Mouse (Mus musculus) CH12.LX (cell line): ENCODE measurements around the gene Thsd4. TPM values are rescaled to one million over a fixed set of nuclear protein-coding genes. Genes with fewer than 3 reads are reported as not detected.

Source experiments
- DNase-seq: peaks from one replicate; pipeline ENCODE4 v3.0.0-alpha.2; 2013; ENCODE audit errors: extremely low read depth
- H3K27ac ChIP-seq: 2 replicates; pipeline ENCODE4 v1.5.1; 2012; ENCODE audit warnings: low read depth, mild to moderate bottlenecking, control low read depth, moderate library complexity; ENCODE audit not compliant: insufficient read depth
- H3K27me3 ChIP-seq: replicated peaks from 2 replicates; pipeline ENCODE3; 2012; ENCODE audit warnings: inconsistent platforms
- H3K36me3 ChIP-seq, 2 experiments: replicated peaks in 1 of 2; 2 replicates each; pipeline versions ENCODE3 to v1.6.1; 2012; ENCODE audit warnings: inconsistent platforms in 1 of 2, low read length in 1 of 2, mild to moderate bottlenecking in 1 of 2, mixed read lengths in 1 of 2, moderate library complexity in 1 of 2; ENCODE audit not compliant: control insufficient read depth in 1 of 2, insufficient read depth in 1 of 2
- H3K4me1 ChIP-seq, 2 experiments: 2 replicates each; pipeline ENCODE4 v1.6.1; 2012; ENCODE audit warnings: inconsistent platforms in 1 of 2, moderate library complexity in 1 of 2; ENCODE audit not compliant: insufficient read depth in 2 of 2, control insufficient read depth in 1 of 2
- H3K4me2 ChIP-seq: 2 replicates; pipeline ENCODE4 v1.6.1; 2012; ENCODE audit warnings: low read depth, mild to moderate bottlenecking, control low read depth; ENCODE audit not compliant: poor library complexity, insufficient read depth, severe bottlenecking
- H3K4me3 ChIP-seq, 3 experiments: fragments of 150-350 bp in 1 of 3; sonication (generic) in 1 of 3; replicated peaks in 1 of 3; 2 replicates each; pipeline versions ENCODE3 to v1.5.1; 2011 to 2012; ENCODE audit warnings: low read depth in 2 of 3, low read length in 2 of 3, mild to moderate bottlenecking in 2 of 3, moderate library complexity in 2 of 3, control low read depth in 1 of 3, improper control_type of control experiment in 1 of 3, inconsistent platforms in 1 of 3, mixed read lengths in 1 of 3; ENCODE audit not compliant: poor library complexity in 1 of 3
- H3K79me2 ChIP-seq: replicated peaks from 2 replicates; pipeline ENCODE4 v1.6.1; 2012; ENCODE audit warnings: mild to moderate bottlenecking, moderate library complexity; ENCODE audit not compliant: control insufficient read depth, poor library complexity, insufficient read depth, severe bottlenecking; ENCODE audit errors: extremely low read depth
- H3K9ac ChIP-seq: 2 replicates; pipeline ENCODE4 v1.6.1; 2012; ENCODE audit warnings: low read depth, mild to moderate bottlenecking, control low read depth, moderate library complexity; ENCODE audit not compliant: insufficient read depth
- H3K9me3 ChIP-seq: replicated peaks from 2 replicates; pipeline ENCODE3; 2012; ENCODE audit warnings: low read length, inconsistent platforms, mixed read lengths
- BHLHE40 ChIP-seq: IDR thresholded peaks from 2 replicates; pipeline ENCODE4 v1.6.1; 2011; ENCODE audit warnings: mild to moderate bottlenecking, low read depth, low read length, improper control_type of control experiment
- CHD1 ChIP-seq: IDR thresholded peaks from 2 replicates; pipeline ENCODE4 v1.6.1; 2012; ENCODE audit warnings: low read depth, low read length, improper control_type of control experiment, inconsistent platforms
- CHD2 ChIP-seq: IDR thresholded peaks from 2 replicates; pipeline ENCODE4 v1.6.1; 2011; ENCODE audit warnings: low read length, improper control_type of control experiment
- CTCF ChIP-seq, 2 experiments: IDR thresholded peaks in 1 of 2; conservative IDR thresholded peaks in 1 of 2; 2 replicates each; pipeline ENCODE4 v1.5.1; 2011 to 2012; ENCODE audit warnings: low read depth in 2 of 2, low read length in 2 of 2, improper control_type of control experiment in 1 of 2, inconsistent platforms in 1 of 2, mild to moderate bottlenecking in 1 of 2, moderate library complexity in 1 of 2
- EP300 ChIP-seq: IDR thresholded peaks from 2 replicates; pipeline ENCODE4 v1.6.1; 2011; ENCODE audit warnings: low read length, improper control_type of control experiment
- ETS1 ChIP-seq: conservative IDR thresholded peaks from 2 replicates; pipeline ENCODE4 v1.6.1; 2012; ENCODE audit warnings: low read depth, mild to moderate bottlenecking, inconsistent platforms, low read length, improper control_type of control experiment, moderate library complexity
- HCFC1 ChIP-seq: IDR thresholded peaks from 2 replicates; pipeline ENCODE4 v1.6.1; 2012; ENCODE audit warnings: low read depth, mild to moderate bottlenecking, inconsistent platforms, low read length, improper control_type of control experiment
- IRF4 ChIP-seq: IDR thresholded peaks from 2 replicates; pipeline ENCODE4 v1.6.1; 2014; ENCODE audit warnings: low read depth, mild to moderate bottlenecking, inconsistent platforms, low read length, improper control_type of control experiment
- JUND ChIP-seq: conservative IDR thresholded peaks from 2 replicates; pipeline ENCODE4 v1.6.1; 2011; ENCODE audit warnings: low read depth, low read length, improper control_type of control experiment
- MAFK ChIP-seq: IDR thresholded peaks from 2 replicates; pipeline ENCODE4 v1.6.1; 2011; ENCODE audit warnings: low read length, improper control_type of control experiment; ENCODE audit not compliant: insufficient replicate concordance
- MEF2A ChIP-seq: IDR thresholded peaks from 2 replicates; pipeline ENCODE4 v1.6.1; 2014; ENCODE audit warnings: low read depth, mild to moderate bottlenecking, inconsistent platforms, low read length, improper control_type of control experiment, borderline replicate concordance
- MXI1 ChIP-seq: IDR thresholded peaks from 2 replicates; pipeline ENCODE4 v1.6.1; 2011; ENCODE audit warnings: mild to moderate bottlenecking, low read depth, low read length, improper control_type of control experiment
- NRF1 ChIP-seq: IDR thresholded peaks from 2 replicates; pipeline ENCODE4 v1.6.1; 2014; ENCODE audit warnings: low read depth, mild to moderate bottlenecking, inconsistent platforms, low read length, improper control_type of control experiment, moderate library complexity
- POLR2A ChIP-seq: IDR thresholded peaks from 2 replicates; pipeline ENCODE4 v1.6.1; 2011; ENCODE audit warnings: low read depth, mild to moderate bottlenecking, improper control_type of control experiment, low read length
- RAD21 ChIP-seq: IDR thresholded peaks from 2 replicates; pipeline ENCODE4 v1.6.1; 2011; ENCODE audit warnings: low read depth, mild to moderate bottlenecking, low read length, improper control_type of control experiment, moderate library complexity
- SMC3 ChIP-seq: IDR thresholded peaks from 2 replicates; pipeline ENCODE4 v1.6.1; 2011; ENCODE audit warnings: low read depth, low read length, improper control_type of control experiment
- TBP ChIP-seq: conservative IDR thresholded peaks from 2 replicates; pipeline ENCODE4 v1.6.1; 2011; ENCODE audit warnings: low read depth, low read length, improper control_type of control experiment
- TCF12 ChIP-seq: IDR thresholded peaks from 2 replicates; pipeline ENCODE4 v1.6.1; 2014; ENCODE audit warnings: low read depth, mild to moderate bottlenecking, inconsistent platforms, low read length, improper control_type of control experiment
- UBTF ChIP-seq: IDR thresholded peaks from 2 replicates; pipeline ENCODE4 v1.6.1; 2012; ENCODE audit warnings: low read depth, mild to moderate bottlenecking, inconsistent platforms, low read length, improper control_type of control experiment, moderate library complexity
- USF2 ChIP-seq: conservative IDR thresholded peaks from 2 replicates; pipeline ENCODE4 v1.6.1; 2011; ENCODE audit warnings: low read depth, low read length, improper control_type of control experiment
- ZC3H11A ChIP-seq: IDR thresholded peaks from 2 replicates; pipeline ENCODE4 v1.6.1; 2012; ENCODE audit warnings: low read depth, mild to moderate bottlenecking, inconsistent platforms, low read length, improper control_type of control experiment
- ZKSCAN1 ChIP-seq: IDR thresholded peaks from 2 replicates; pipeline ENCODE4 v1.6.1; 2012; ENCODE audit warnings: low read depth, inconsistent platforms, low read length, improper control_type of control experiment, borderline replicate concordance
- ZMIZ1 ChIP-seq: IDR thresholded peaks from 2 replicates; pipeline ENCODE4 v1.6.1; 2012; ENCODE audit warnings: low read depth, mild to moderate bottlenecking, inconsistent platforms, low read length, improper control_type of control experiment
- ZNF384 ChIP-seq: IDR thresholded peaks from 2 replicates; pipeline ENCODE4 v1.6.1; 2012; ENCODE audit warnings: low read depth, low read length, improper control_type of control experiment, inconsistent platforms
- dilution Hi-C: fragments of 300-500 bp; cut with MboI; formaldehyde crosslinking; loops from 2 replicates; pipeline ENCODE4 v1.14.3; 2020; ENCODE audit warnings: low sequenced_read_pairs; ENCODE audit not compliant: extremely low pct_unique_long_range_greater_than_20kb, extremely low pct_ligation_motif_present
- in situ Hi-C: fragments of 300-500 bp; cut with MboI; formaldehyde crosslinking; loops from 3 replicates; pipeline ENCODE4 v1.14.3; 2019; ENCODE audit warnings: low sequenced_read_pairs, low pct_ligation_motif_present, low pct_unique_long_range_greater_than_20kb, mixed read lengths
- polyA plus RNA-seq: library from polyadenylated mRNA; unstranded; fragments of >175 nt; gene quantifications from 2 replicates; pipeline ENCODE4 v1.2.1, GENCODE M21; 2012; ENCODE audit warnings: low read depth; ENCODE audit not compliant: insufficient read length
- total RNA-seq, 2 experiments: library from RNA; depleted of rRNA; stranded (reverse); fragments of 300-350 nt in 1 of 2; fragments of >200 nt in 1 of 2; gene quantifications; 2 replicates each; pipeline ENCODE4 v1.2.3; 2012 to 2014

Gene Thsd4
- total and polyA plus RNA-seq, 3 experiments = not detected

DNA sequence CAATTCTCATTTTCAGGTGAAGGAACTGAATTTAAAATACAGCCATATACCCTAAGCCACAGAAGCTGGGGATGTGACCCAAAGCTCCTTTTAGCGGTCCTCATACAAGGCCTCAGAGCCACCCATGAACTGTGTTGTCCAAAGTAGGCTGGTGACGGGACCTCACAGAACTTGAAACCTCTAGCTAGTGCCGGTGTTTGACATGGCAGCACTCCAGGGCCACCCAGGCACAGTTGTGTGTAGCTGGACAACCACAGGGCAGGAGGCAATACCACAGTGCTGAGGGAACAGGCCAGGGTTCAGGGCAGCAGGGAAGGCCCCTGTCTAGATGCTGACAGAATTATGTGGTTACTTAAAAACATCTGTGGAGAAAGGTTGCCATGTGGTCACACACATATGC lies 499.5 kb downstream of the Thsd4 start:
- DNase-seq = no peak
- H3K79me2 ChIP-seq = no peaks in the 10 kb centered on the region
- no peak overlapping the region for H3K4me3 ChIP-seq
- H3K4me1 ChIP-seq = peaks cover 0 to 6% of the 10 kb centered on the region in 2 experiments; a peak in 1 of 4 replicates
- no peaks in the 10 kb centered on the region for H3K9me3 ChIP-seq
- H3K9ac ChIP-seq = no peak overlapping the region
- H3K27me3 ChIP-seq = no peaks in the 10 kb centered on the region
- in situ Hi-C loops (no loop called here), dilution Hi-C loops (no loop called here)
- H3K36me3 ChIP-seq = no peaks in the 10 kb centered on the region
- H3K4me2 ChIP-seq = no peak overlapping the region
- TF ChIP-seq BHLHE40 = no peak
- no peak for TF ChIP-seq CHD1
- TF ChIP-seq USF2 = no peak
- TF ChIP-seq IRF4 = no peak
- TF ChIP-seq CTCF (conservative IDR thresholded peaks at IDR 0.05 in 1 of 2, IDR thresholded peaks at IDR 0.05 in 1 of 2; ENCODE audit: low read depth in 2 of 2, low read length in 2 of 2) = no peak
- TF ChIP-seq ETS1 = no peak
- TF ChIP-seq MXI1 = no peak
- TF ChIP-seq ZC3H11A = no peak
- no peak for TF ChIP-seq EP300
- TF ChIP-seq POLR2A = no peak
- no peak for TF ChIP-seq NRF1
- no peak for TF ChIP-seq MEF2A
- no peak for TF ChIP-seq TBP
- H3K27ac ChIP-seq = no peak overlapping the region

DNA sequence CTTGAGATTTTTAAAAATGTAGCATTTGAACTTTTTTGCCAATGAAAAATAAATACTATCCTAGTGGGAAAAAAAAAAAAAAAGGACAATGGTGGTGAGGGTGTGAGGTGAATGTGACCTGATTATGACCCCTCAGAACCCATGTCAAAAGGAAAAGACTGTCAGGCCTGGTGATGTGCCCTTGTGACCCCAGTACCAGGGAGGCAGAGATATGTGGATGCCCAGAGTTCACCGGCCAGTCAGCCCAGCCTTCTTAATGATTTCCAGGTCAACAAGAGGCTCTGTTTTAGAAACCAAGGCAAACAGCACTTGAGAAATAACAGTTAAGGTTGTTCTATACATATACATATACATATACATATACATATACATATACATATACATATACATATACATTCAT lies 501.4 kb downstream of the Thsd4 start:
- DNase-seq = no peak
- 0 out of 4 replicates have a peak, but pooled peaks cover 0 to 2% of the 10 kb centered on the region in 2 experiments for H3K4me1 ChIP-seq
- no peak overlapping the region for H3K9ac ChIP-seq
- H3K36me3 ChIP-seq = no peaks in the 10 kb centered on the region
- no peak overlapping the region for H3K27ac ChIP-seq
- no peaks in the 10 kb centered on the region for H3K9me3 ChIP-seq
- TF ChIP-seq BHLHE40 (no peak), JUND (no peak), MXI1 (no peak), RAD21 (no peak), CHD2 (no peak), ZMIZ1 (no peak), ZNF384 (no peak), UBTF (no peak), ZKSCAN1 (no peak), MAFK (no peak), USF2 (no peak), TCF12 (no peak), HCFC1 (no peak), SMC3 (no peak)
- no peaks in the 10 kb centered on the region for H3K27me3 ChIP-seq
- H3K4me3 ChIP-seq = no peak overlapping the region
- H3K79me2 ChIP-seq = no peaks in the 10 kb centered on the region
- in situ Hi-C loops (no loop called here), dilution Hi-C loops (no loop called here)
- no peak overlapping the region for H3K4me2 ChIP-seq
